Comparison of ENCODE assay signal across 8 mouse cellular contexts in the genomic region with DNA sequence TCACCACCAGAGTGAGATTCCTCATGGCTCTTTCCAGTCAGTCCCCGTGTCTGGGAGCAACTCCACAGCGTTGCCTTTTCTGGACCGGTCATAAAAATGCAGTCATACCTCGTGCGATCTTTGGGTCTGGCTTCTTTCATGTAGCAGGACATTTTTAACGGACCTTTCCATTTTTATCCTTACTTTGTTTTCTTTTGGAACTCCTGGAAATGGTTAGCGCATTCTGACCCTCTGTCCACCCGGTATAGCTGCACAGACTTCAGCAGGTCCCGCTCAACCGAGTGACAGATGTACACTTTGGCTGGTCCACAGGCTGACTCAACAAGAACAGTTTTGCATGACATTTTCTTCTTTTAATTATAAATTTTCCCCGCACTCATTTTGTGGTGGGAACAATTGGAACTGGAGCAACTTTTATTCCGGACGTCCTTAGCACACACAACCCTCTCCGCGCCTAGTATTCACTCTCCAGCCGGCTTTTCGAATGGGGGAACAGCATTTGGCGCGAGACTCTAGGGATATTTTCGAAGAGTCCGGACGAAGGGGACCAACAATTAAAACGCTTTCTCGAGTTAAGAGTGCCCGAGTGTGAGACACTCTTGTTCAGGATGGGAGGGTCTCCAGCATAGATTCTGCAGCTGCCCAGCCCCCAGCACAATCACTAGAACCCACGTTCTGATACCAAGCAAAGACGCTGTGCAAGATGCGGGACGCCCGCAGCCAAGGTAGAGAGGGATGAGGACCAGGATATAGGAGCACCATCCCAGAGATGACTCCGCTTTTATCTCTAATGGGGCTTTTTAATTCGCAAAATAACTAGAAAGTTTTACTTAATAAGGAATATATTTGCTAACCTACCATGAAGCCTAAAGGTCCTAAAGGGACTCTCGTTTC. TPM values are rescaled to one million over a fixed set of nuclear protein-coding genes. Genes with fewer than 3 reads are reported as not detected.
A peak's percentile ranks its signal among the peaks of the same experiment; 100 is the strongest.
DNase-seq lines count a peak whose midpoint lies in the region; ATAC-seq lines count a peak whose summit lies in the region.

Gene Efcab9, minus strand, starts transcription at position 211 of the 894 bp plus-strand sequence.

- peaks cover 5% of the 10 kb centered on the region; the same call in 1 of the 2 replicates for H3K27me3 ChIP-seq in limb, embryonic 11.5 days (ENCODE audit: control insufficient read depth, insufficient read depth, low read length)

- no peak for ATAC-seq in limb, embryonic 11.5 days (ENCODE audit: insufficient number of reproducible peaks, low FRiP score, low TSS enrichment, low read depth)

- peak within 1 kb of the TSS; percentile 93 for H3K4me2 ChIP-seq in limb, embryonic 11.5 days (ENCODE audit: low read depth, severe bottlenecking)

- no peak within 1 kb of the TSS for H3K27ac ChIP-seq in limb, embryonic 11.5 days (replicated peaks; ENCODE audit: low read depth, low read length)

- H3K4me1 ChIP-seq in limb, embryonic 11.5 days (ENCODE audit: control insufficient read depth, insufficient read depth, low read length) = 0 out of 2 replicates have a peak, but pooled peaks cover 7% of the 10 kb centered on the region

- peak within 1 kb of the TSS; percentile 67 for H3K4me3 ChIP-seq in limb, embryonic 11.5 days (ENCODE audit: low read depth, low read length)

- peak within 1 kb of the TSS; percentile 56 for H3K9ac ChIP-seq in limb, embryonic 11.5 days (ENCODE audit: low read length)

- peak; percentile 54 for DNase-seq in cerebellum, adult 11-12 months
- no peak for DNase-seq in cerebellum, adult 8-10 months
- DNase-seq in spleen, postnatal 10 days (ENCODE audit: low spot score in 2 of 2) = peak; percentile 14 to 22
- no peak for DNase-seq in spleen, adult 12 weeks (ENCODE audit: low spot score)
- peak; percentile 40 for DNase-seq in limb, embryonic 11.5 days (ENCODE audit: low spot score)
- DNase-seq in retina, embryonic 14.5 days (ENCODE audit: low spot score) = peak; percentile 55
- DNase-seq in urinary bladder, adult 2 months (ENCODE audit: low spot score) = no peak
- DNase-seq in urinary bladder, postnatal 14 days (ENCODE audit: low spot score) = no peak

- WGBS in limb, embryonic 11.5 days = 7% methylated on average over 33 of the region's 33 CpGs

- H3K36me3 ChIP-seq in limb, embryonic 11.5 days (ENCODE audit: control insufficient read depth, insufficient read depth, low read length) = no peaks in the 10 kb centered on the region

- H3K9me3 ChIP-seq in limb, embryonic 11.5 days (ENCODE audit: control insufficient read depth, low read length) = no peaks in the 10 kb centered on the region

RNA-seq across cellular contexts. Expression of gene Efcab9, which starts in this region (rescaled TPM):
- not detected in 2 replicates for polyA plus RNA-seq in limb, embryonic 11.5 days (2014; fragmentation: Nextera tagmentation; extraction: Ambion mirVana)
- 0.76 and 1.3 TPM in 2 replicates for polyA plus RNA-seq in urinary bladder, adult 2 months (2012; rRNA removed)

Comparison
In these comparisons a context has a peak if more than half of its experiments do, and no peak if none do; other contexts are left out.
1. DNase-seq: peak in cerebellum, adult 11-12 months (single experiment), spleen, postnatal 10 days (2 of 2) and retina, embryonic 14.5 days (single experiment); none in cerebellum, adult 8-10 months (single experiment), spleen, adult 12 weeks (single experiment), urinary bladder, adult 2 months (single experiment) and urinary bladder, postnatal 14 days (single experiment).
2. Peak in DNase-seq, H3K4me3 ChIP-seq, H3K9ac ChIP-seq and H3K4me2 ChIP-seq in limb, embryonic 11.5 days; RNA of the gene not detected or under 1 TPM.